Mouse (Mus musculus) testis, adult 2 months (tissue): Measurements from ENCODE around the gene Serpina6.

Experiments
- CTCF ChIP-seq: fragments of 200-500 bp; IDR thresholded peaks from 2 replicates; pipeline ENCODE4 v1.5.1; 2012; ENCODE audit warnings: low read depth, mild to moderate bottlenecking, inconsistent platforms, low read length, moderate library complexity; ENCODE audit not compliant: control insufficient read depth, insufficient read depth, insufficient replicate concordance
- POLR2A ChIP-seq: fragments of 200-500 bp; IDR thresholded peaks from 2 replicates; pipeline ENCODE4 v1.6.1; 2012; ENCODE audit warnings: low read depth, mild to moderate bottlenecking, inconsistent platforms, low read length, moderate library complexity; ENCODE audit not compliant: control insufficient read depth

- TF ChIP-seq POLR2A (no peak), CTCF (no peak)
Observed at GRCm38 (mm10) chr12:103706113-103706512, 49.1 kb upstream of the Serpina6 start.
